Mouse (Mus musculus): Measurements from ENCODE around the gene Gpr179.

GRCm38 (mm10) chr11:97399958-97400710, 48.3 kb upstream of the Gpr179 start:
- TF ChIP-seq CTCF (IDR thresholded peaks at IDR 0.05; ENCODE audit: low read depth, low read length) (peak; percentile 81), POLR2A (IDR thresholded peaks at IDR 0.05; ENCODE audit: borderline replicate concordance, low read depth, low read length) (no peak)
